Mouse (Mus musculus) kidney, postnatal 14 days (tissue): ENCODE data around the gene Ppp1r27.
A peak's percentile ranks its signal among the peaks of the same experiment; 100 is the strongest.
"Not testable (repeated sequence)": the region's sequence is repeated elsewhere in the genome, so short reads cannot be mapped to it uniquely, and the experiment has no call there.

Experiments used
- DNase-seq: peaks from one replicate; pipeline ENCODE4 v3.0.0; 2022; ENCODE audit warnings: mixed read lengths

The Ppp1r27 gene

DNA sequence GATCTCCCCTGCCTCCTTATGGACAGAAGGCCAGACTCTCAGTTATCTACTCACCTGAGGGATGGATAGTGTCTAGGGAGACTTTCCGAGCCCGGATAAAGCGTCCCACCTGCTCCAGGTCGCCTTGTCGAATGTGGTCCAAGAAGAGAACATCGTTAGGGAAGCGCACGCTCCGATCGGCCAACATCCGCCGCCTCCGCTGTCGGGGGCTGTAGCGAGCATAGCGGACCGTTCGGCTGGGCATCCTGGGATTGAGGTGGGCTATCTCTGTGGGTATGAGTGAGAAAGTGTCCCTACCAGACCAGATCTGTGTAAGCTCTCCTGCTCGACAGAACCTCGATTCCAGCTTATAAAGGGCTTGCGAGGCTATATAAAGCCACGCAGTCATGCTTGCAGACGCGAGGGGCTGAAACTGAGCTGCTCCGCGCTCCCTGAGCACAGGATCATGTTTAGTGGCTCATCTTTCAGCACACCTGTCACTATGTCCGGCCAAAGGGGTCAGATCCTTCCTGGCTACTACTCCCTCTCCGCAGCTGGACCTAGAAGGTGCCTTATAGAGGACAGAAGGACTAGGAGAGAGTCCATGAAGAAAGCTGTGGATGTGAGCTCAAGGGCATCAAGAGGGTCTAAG is at the start of gene Ppp1r27:
TSS of gene Ppp1r27 (minus strand) at position 323 of the 631 bp plus-strand sequence.
- DNase-seq, result no peak

DNA sequence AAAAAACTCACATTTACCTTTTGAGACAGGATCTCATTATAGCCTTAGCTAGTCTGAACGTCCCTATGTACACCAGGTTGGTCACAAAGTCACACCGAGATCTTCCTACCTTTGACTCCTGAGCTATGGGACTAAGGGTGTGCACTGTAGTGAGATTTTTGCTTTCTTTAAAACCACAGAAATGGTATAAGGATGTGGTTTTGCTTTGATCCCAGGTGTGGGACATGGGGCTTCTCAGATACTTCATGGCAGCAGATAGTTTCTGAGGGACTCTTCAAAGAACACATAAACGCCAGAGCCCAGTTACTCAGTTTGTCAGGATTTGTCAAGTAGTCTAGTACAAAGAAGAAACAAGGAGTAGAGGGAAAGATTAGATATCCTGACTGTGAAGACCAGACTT is 49.8 kb upstream of the Ppp1r27 start:
- no peak for DNase-seq

DNA sequence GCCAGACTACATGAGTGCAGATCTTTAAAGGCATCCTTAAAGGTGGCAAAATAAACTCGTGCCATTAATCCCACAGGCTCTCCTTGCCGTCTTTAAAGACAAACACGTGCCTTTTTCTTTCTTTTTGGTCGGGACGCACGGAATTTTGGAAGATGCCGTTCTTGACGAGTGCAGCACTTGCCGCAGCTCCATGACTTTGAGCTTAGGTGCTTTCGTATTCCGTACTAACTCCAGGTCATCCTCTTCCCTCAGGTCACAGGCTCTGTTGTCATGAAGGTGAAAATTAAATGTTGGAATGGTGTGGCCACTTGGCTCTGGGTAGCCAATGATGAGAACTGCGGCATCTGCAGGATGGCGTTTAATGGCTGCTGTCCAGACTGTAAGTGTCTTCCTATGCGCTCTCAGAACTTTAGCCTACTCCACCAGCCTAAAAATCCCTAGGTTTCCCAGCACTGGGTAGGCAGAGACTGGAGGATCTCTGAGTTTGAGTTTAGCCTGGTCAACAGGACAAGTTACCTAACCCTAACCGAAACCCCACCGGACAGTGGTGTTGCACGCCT is 48.1 kb upstream of the Ppp1r27 start:
- DNase-seq, result no peak

DNA sequence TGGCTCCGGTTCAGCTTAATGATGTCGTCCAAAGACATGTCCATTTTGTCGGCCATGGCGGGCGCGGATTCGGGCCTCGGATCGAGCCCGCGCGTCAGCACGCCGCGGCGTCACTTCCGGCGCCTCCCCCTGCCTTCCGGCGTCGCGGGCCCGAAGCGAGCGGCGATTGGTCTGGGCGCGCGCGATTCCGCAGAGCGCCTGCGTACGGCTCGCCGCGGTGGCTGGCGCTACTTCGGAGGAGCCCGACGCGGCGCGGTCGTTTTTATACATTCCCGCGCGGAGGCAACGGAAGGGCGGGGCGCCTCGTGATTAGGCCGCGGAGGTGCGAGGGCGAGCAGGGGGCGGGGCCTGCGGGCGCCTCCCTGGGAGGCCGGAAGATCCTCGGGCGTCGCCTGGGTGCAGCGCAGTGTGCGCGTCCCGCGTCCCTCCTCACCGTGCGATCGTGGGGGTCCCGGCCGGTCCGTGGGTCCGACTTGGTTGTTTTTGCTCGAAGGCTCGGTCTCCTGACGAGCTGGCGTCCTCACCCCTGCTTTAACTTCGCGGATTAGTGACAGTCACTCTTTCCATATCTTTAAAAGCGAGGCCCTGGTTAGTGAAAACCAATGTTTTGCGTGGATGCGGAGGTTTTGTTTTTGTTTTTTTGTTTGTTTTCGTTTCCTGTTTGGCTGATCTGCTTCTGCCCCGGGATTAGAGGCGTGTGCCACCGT is 47.5 kb upstream of the Ppp1r27 start, which contains the start of the genes Alyref and Anapc11:
TSS of gene Alyref (minus strand) at position 83 of the 707 bp plus-strand sequence.
TSS of gene Anapc11 (plus strand) at position 139 of the 707 bp plus-strand sequence.
- DNase-seq, result peak; percentile 97

DNA sequence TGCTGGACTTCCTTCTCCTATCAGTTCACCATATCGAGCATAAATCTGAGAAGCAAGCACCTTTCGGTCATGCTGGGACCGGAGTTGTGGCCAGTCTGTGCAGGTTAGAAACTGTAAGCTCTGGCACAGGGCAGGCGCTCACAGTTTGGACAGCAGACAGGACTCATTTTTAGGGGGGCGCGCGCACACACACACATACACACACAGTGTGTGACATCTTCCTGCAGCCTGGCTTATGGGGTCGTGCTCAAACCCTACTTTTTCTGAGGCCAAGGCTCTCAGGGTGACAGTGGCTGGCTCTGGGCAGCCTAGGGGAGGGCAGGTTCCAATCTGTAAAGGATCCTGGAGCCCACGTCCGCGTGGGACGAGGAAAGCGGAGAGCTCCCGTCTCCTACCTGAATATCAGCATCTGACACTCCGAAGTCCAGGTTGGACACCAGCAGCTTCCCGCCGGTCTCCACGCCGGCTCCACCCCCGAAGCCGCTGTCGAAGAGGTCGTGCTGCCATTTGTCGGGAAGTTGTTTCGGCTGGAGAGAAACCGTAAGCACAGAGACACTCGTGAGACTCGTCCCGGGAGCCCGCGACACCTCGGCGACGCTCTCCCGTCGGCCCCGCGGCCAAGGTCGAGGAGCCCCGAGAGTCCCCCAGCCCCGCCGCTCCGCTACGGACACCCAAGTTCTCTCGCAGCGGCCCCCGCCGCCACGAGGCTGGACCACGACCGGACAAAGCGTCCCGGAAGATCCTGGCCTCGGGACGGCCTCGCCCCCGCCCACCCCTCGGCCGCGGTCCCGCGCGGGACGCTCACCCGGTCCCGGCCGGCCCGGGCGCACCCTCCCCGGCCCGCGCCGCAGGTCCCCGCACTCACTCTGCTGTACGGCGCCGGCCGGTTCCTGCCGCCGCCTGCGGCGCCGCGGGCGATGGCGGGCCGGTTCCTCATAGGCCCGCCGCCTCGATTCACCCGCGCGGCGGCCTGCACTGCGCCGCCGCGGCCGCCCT is 46.6 kb upstream of the Ppp1r27 start:
- DNase-seq, result peak; percentile 49

DNA sequence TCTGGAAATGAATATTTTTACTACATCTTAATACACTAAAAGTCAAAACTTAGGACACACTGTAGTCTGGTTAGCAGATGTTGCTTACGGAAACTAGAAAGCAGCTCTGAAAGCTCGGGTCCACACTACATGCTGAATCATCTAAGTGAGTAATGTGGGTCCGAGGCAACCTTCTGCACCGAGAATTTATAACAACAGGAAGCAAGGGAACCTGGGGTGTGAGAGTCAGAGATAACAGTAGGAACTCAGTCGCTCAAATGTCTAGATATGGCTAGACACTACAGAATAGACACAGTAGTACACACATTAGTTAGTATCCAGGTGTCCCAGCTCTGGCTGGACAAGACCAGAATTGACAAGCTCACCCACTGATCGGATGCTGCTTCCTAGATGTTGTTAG is 37.6 kb upstream of the Ppp1r27 start:
- DNase-seq, result no peak

DNA sequence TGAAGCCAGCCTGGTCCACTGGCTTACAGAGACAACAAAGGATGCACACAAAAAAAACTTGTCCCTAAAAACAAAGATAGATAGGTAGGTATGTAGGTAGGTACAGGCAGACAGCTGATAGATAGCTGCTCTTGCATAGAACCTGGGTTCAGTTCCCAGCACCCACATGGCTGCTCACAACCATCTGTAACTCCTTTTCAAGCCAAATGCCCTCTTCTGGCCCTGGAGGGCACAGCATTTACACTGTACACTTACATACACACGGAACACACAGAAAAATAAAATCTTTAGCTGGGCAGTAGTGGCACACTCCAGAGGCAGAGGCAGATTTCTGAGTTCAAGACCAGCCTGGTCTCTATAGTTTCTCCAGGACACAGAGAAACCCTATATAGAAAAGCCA is 33.0 kb upstream of the Ppp1r27 start:
- DNase-seq, result no peak

DNA sequence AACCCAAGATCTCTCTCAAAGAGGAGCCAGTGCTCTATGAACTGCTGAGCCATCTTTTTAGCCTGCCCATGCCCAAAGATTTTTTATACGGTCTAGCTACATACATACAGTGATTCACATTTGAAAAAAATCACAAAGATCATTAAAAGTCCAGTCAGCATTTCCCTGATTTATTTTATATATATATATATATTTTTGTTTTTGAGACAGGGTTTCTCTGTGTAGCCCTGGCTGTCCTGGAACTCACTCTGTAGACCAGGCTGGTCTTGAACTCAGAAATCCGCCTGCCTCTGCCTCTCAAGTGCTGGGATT is 32.0 kb upstream of the Ppp1r27 start:
- not testable (repeated sequence) for DNase-seq

DNA sequence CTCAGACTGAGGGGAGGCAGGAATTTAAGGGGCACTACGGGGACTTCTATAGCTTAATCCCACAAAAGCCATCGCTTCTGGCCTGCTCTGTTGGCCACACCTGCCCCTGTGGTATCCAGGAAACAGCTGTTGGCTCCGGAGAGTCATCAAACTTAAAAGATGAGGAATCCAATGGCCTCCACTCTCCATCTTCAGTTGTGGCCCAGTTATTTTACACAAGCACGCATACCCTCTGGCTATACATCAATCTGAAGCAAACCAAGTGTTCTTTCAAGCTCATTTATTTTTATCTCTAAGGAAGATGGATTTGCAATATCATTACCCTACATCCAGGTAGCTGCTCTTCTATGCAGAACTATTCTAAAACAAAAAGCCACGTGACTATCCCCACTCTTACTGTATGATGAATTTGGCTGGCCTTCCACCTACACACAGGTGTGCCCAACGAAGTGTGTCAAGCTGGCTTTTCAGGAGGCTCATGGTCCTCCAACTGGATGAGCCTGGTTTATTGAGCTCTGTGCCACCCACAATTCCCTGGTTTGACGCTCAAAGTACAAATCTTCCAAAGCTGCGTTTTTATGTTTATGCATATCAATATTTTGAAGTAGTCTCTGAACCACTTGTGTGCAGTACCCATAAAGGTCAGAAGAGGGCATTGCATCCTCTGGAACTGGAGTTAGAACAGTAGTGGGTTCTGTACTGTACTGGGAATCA is 31.5 kb upstream of the Ppp1r27 start:
- DNase-seq, result peak; percentile 54

DNA sequence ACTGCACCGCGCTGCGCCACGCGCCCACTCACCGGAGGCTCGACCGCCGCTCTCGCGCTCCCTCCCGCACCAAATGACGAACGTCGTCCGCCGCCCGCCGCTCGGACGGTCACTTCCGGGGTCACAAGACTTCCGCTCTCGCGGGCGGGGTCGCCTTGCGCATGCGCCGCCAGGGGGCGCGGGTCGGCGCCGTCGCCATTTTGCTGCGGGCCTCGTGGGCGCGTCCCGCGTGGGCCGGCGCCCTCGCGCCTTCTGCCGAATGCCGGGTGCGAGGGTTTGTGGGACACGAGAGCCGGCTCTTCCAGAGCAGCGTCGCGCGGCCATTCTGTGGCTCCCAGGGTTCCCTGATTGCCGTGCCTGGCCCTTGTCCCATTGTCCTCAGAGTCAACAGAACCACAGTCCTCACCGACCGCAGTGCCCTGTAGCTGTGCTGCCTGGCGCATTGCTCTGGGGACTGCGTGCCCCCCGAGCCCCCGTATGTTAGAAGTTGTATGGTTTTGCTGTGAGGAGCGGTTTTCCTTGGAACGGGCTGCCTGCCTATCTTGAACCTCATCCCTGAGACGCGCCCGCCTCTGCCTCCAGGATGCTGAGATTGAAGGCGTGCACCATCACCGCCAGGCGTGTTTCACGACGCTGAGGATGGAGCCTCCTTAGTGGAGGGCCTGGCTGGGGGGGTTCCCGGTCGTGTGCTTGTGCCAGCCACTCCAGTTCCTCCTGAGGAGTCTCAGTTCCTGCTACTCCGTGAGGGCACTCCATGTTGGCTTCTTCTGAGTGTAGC is 30.7 kb upstream of the Ppp1r27 start, which contains the start of gene Arhgdia:
TSS of gene Arhgdia (minus strand) at position 135 of the 778 bp plus-strand sequence.
- peak; percentile 94 for DNase-seq

DNA sequence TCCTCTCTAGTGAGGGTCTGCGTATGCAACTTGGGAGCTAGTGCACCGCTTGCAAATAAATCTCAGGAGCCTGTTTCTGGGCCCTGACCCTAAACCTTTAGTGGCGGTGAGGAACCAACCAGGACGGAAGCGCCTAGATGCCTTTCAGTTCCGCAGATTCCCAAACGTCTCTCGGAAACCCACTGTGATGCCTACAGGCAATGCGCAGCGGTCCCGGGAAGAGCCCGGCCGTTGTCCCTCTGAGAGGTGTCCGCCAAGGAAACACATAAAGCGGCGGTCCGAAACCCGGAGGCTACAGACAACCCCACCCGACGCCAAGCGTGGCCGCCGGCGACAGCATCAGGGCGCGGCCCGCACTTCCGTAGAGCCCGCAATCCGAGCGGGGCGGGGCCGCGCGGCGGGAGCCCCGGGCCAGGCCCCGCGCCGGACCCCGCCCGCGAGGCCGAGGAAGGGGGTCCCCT is 30.0 kb upstream of the Ppp1r27 start:
- DNase-seq, result peak; percentile 64

DNA sequence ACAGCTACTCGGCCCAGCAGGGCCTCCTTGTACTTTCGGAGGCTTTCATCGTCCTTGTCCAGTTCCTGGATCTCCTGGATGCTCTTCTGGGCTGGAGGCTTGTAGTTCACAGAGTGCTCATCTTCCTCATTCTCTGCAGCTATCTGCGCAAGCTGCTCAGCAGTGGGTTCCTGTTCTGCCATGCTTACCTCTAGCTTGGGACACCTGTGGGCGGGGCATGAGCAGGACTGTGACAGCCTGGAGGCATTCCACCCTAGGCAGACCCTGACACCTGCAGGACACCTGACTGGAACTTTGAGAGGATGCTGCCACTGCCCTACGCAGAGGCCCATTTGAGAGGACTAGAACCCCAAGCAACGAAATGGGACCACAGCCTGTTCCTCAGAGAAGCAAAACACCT is 29.3 kb upstream of the Ppp1r27 start:
- DNase-seq, result peak; percentile 49

DNA sequence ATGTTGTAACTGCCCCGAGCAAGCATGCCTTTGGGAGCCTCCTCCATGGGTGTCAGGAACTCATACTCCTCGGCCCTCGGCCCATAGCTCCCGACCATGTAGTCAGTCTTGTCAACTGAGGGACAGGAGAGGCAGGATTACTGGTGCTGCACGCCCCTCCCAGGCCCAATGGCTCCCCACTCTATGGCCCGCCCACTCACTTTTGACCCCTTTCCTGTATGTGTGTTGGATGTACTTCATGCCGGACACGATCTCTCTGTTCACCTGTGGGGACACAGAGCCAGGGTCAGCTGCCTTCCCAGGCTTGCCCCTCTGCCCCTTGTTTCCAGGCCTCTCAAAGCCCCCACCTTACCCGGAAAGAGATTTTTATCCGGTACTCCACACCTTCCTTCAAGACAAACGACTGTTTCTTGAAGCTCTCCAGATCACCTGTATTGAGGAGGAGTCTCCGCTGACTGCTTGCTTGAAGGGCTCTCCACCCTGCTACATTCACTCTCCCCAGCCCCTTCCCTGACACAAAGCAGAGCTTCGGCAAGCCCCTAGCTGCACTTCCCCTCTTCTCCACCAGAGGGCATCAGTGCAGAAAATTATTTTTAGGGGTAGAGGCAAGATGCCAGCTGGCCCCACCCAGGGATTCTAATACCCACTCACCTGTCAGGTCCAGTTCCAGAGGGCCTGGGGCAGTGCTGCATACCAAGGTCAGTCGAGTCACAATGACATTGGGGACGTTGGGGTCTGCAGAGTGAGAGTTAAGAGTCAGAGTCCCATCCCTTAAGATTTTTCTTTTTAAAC is 28.6 kb upstream of the Ppp1r27 start:
- peak; percentile 72 for DNase-seq

DNA sequence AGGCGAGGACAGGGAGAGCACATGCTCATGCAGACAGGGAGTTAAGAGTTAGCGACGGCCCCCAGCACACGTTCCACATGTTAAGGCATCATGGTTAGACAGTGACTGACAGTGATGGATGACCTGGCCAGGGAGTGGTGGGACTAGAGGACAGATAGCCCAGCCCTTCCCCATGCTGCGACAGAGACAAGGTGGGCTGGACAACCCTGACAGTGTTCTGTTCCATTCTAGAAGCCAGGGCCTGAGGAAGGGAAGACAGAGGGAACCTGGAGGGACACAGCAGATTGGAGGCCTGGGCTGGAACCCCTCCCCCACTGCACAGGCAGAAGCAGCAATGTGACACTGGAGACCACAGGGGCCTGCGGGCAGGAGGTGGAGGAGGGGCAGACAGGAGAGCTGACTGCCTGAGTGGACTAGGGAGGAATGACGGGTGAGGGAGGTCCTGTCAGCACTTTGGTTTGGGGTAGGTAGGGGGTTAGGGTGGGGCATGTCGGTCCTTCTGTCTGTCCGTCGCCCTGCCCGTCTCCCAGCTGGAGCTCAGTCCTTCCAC is 27.8 kb upstream of the Ppp1r27 start:
- DNase-seq, result peak; percentile 27

DNA sequence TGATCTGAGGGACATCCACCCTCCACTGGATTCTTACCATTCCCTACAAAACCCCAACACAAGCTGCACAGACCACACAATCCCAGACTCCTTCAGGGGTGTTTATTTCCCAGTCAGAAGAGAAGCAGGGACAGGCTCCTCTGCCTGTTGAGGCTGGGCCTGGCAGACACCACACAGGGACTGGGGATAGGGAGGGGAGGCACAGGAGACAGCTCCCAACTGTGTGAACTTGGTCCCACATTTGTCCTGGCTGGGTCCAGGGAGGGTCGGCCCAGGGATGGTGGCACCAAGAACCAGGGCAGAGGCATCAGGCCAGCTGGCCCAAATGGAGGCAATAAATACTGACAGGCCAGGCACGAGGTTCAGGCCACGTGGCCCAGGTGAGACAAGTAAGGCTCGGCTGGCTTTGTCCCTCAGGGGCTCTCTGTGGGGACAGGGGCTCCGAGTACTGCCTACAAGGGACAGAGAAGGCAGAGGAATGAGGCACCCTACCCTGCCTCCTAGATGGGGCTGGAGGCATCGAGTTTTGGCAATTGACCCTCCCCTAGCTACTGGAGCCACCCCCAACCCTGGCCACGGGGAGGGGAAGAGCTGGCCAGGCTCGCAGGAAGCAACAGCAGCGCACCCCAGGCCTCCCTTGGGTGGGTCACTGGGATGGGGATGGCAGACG is 27.2 kb upstream of the Ppp1r27 start:
- DNase-seq, result peak; percentile 27

DNA sequence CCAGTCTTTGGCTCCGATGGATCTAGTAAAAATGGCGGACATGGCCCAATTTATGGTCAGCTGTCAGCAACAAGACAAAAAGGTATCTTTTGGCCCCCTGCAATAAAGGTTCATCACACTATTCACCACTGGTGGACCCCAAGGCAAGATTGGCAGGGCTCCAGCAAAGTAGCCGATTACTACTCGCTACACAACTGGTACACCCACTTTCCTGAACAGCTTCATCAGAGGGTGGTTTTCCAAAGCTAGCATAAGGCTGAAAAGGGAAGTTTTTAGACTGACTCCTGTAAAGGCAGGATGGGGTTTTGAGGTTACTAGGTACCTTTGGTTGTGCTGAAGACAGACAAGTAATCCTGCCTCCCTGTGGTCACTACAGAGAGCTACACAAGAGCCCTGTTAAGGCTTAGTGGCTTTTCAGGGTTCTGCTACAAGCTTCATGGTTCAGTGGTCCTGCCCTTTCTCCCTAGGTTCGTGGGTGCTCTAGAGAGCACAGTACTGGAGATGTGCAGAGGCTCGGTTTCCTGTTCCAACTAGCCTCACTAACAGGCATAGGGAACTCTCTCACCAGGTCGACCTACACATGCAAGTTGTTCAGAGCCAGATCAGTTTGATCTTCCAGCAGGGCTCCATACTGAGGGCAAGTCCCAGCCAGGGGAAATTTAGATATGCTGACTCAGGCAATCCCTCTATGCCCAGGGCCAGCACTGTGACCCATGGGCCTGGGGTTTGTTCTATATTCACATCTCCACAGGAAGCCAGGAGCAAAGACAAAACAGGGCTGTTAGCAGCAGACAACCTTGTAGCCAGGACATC is 26.5 kb upstream of the Ppp1r27 start:
- peak; percentile 69 for DNase-seq

DNA sequence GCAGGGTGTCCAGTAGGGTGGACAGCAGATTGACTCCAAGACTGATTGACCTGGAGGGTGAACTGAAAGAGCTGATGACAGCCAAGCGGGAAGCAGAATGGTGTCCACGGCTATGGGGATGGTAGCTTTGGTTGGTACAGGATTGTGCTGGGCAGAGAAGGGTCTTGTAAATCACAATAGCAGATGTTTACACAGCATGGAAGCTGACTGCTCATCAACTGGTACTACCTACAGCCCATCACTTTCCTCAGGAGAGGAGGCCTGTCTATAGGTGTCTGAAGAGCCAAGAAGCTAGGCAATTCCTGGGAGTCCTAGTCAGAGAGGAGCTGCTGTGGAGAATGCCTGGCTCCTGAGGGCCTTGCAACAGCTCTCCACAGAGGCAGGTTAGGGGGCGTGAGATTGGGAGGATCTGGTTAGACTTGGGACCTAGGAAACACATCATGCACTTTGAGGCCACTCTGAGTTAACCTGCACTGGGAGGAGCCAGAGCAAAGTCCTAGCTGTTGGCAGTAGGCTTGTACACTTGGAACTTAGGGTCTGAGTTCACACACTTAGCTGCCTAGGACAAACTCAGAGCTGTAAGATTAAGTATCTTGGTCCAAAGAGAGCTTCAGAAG is 25.5 kb upstream of the Ppp1r27 start:
- DNase-seq, result peak; percentile 82

DNA sequence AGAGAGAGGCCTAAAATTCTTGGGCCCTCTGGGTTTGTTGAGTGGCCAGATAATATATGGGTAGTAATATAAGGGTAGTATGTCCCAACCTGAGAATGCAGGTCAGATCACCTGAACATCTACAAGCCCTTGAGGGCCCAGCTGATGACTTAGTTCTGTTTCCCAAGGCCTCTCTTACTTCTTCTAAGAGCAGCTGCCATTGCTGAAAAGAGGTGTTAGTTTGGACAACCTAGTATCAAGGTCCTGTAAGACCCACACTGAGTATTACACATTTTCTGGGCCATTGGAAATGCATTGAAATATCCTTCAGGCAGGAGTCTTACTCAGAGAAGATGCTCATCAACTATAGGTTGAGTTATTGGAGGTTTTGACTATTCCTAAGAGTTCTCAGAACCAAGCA is 25.0 kb upstream of the Ppp1r27 start:
- no peak for DNase-seq
